Mouse (Mus musculus) heart, postnatal 14 days (tissue): ENCODE measurements at regions not wholly inside any gene's neighbourhood (a gene's known extent, or its start where the extent isn't known, plus 50 kb on each side); places are given as distances from the start of the nearest gene placed in this dataset.

Experiments
- DNase-seq, 2 experiments: peaks; one replicate each; pipeline ENCODE4 v3.0.0; 2021 to 2022
- intact Hi-C: fragments of 180-260 bp; cut with DNase I; formaldehyde crosslinking; loops from one replicate; pipeline ENCODE4 v1.15.1; 2025

DNA sequence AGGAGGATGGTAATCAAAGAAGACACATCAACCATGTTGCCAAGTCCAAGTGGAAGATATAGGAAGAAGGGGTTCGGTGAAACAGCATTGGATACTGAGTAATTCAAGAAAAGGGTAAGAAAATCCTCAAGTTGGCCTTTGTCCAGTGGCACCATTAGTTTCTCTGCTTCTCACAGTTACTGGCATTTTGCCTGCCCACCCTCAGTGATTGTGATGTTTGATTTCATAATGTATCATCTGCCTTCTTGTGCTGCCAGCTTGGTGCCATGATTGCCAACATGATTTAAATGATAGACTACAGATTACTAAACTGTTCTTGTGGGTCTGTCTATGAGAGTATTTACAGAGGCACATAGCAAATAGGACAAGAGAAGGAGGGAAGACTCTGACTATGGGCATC, 399.3 kb upstream of the Gm11114 start:
- no peak for DNase-seq

DNA sequence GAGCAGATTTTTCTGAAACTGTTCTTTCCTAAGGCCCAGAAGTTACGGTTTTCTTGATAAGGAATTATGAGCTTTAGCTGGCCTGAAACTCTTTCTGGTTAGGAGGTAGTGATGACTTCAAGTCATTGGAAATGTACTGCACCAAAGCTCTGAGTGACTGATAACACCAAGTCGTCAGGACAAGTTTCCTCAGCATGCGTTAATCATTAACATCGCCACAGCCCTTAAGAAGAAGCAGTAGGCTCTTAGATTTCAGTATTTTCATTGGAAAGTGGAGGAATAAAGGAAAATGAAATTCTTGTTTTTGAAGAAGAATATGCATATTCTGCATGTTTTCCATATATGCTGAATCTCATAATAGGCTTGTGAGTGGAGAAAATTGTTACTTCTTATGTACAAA, 390.3 kb upstream of the Gm11114 start:
- intact Hi-C loops: no loop called here

More for the DNA sequence above, 399.3 kb upstream of the Gm11114 start:
- intact Hi-C loops: no loop called here

GRCm38 (mm10) chr9:84923966-84924365, 388.6 kb upstream of the Gm11114 start:
- DNase-seq: no peak
- intact Hi-C loops: no loop called here

More for the DNA sequence above, 390.3 kb upstream of the Gm11114 start:
- DNase-seq: no peak

GRCm38 (mm10) chr9:84936291-84937055, 376.1 kb upstream of the Gm11114 start:
- no peak for DNase-seq

GRCm38 (mm10) chr9:84966558-84967154, 345.9 kb upstream of the Gm11114 start:
- intact Hi-C loops: no loop called here
- DNase-seq: peak; percentile 1 to 6

More at GRCm38 (mm10) chr9:84936291-84937055, 376.1 kb upstream of the Gm11114 start:
- intact Hi-C loops: no loop called here

DNA sequence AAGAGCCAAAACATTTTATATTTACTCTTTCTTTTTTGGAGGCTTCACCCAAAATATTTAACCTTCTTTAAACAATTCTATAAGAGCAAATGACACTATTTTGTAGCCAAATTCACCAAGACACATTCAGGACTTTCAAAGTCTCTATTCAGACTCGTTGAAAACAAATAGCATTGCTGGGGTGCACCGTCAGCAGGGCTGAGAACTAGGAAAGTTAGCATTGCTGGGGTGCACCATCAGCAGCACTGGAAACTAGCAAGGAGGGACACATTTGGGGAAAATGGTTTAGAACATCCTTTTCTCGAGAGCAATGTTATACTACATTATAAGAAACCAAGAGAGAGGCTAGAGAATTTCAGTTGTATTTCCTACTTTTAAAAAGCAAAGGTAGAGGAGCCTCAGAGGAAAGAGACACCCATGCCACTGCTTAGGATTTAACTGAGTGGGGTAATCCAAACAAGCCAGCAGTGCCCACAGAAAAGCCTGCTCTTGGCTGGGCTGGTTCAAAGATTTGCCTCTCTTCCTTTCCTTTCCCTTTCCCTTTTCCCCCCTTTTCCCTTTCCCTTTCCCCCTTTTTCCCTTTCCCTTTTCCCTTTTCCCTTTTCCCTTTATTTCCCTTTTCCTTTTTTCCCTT, 342.5 kb upstream of the Gm11114 start:
- intact Hi-C loops: no loop called here

GRCm38 (mm10) chr9:84977470-84977869, 335.1 kb upstream of the Gm11114 start:
- no peak for DNase-seq
- intact Hi-C loops: no loop called here

More for the DNA sequence above, 342.5 kb upstream of the Gm11114 start:
- DNase-seq: no peak

- DNase-seq: no peak
- intact Hi-C loops: no loop called here
Measured at GRCm38 (mm10) chr9:85003414-85003813, 309.2 kb upstream of the Gm11114 start.

GRCm38 (mm10) chr9:85011361-85011760, 301.2 kb upstream of the Gm11114 start:
- DNase-seq: no peak

DNA sequence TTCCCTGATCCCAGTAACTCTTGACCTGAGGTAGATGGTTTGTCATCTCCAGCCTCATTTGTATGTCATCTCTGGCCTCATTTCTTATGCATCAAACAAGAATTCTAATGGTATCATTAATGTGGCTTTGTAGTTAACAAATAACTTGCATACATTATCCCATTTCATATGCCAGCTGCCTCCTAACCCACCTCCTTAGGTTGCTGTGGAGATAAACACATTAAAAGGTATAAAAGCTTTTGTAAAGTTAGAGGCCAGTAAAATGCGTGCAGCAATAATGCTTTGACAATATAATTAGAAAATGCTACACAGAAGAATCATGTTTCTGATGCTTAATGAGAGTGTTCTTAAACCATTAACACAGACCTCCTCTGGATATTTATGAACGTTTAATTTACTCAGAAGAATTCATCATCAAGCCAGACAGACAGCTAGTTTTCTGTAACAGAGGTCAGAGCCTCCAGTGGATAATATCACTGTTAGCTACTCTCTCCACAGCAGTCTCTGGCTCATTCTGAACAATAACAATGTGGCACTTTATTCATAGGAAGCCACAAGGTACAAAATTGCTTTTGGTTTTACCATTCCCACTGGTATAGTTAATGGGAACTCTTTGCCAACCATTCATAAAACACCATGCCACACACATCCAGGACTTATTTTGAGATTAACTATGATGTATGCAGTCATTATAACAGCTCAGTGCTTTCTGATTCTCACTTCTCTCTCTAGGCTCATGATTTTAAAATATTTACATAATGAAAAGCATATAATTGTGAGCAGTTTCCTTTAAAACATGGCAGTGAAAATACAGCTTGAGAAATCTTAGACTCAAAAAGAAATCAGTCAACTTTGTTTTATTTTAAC, 264.2 kb upstream of the Gm11114 start:
- no peak for DNase-seq
- intact Hi-C loops: no loop called here

More at GRCm38 (mm10) chr9:85011361-85011760, 301.2 kb upstream of the Gm11114 start:
- intact Hi-C loops: no loop called here

GRCm38 (mm10) chr9:85052526-85052925, 260.0 kb upstream of the Gm11114 start:
- peak in 1 of 2 experiments; percentile 4 for DNase-seq
- intact Hi-C loops: no loop called here

- intact Hi-C loops: no loop called here
- DNase-seq: no peak
Measured at GRCm38 (mm10) chr9:85079975-85080374, 232.6 kb upstream of the Gm11114 start.

DNA sequence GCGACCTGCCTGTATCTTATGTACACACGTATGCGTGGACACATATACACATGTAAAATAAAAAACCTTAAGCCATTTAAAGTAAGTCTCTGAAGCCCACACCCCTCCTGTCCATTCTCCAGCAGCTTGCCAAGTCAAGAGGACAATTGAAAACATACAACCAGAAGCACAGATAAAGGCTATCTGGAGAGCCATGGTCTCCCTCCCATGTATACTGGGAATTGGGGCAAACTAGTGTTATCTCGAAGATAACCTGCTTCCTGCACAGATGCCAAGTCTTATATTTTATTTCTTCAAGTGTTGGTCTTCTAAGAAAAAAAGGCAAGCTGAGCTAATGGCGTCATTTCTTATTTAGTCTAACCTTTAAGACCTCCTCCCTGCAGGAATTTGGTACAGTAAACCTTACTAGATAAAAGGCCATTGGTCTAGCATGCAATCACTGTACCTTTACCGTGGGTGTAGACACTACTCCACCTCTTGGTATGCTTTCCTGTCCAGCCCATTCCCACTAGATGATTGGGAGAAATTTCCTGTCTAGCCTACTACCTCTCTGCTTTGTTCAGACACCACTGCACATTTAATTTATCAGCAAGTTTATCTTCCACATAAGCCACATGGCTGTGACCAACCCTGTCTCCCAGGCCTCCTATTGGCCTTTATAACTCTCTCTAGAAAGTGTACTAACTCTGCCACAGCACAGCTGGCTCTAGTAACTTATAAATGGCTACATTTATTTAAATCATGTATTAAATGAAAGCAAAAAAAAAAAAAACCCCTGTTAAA, 223.8 kb upstream of the Gm11114 start:
- DNase-seq: no peak

DNA sequence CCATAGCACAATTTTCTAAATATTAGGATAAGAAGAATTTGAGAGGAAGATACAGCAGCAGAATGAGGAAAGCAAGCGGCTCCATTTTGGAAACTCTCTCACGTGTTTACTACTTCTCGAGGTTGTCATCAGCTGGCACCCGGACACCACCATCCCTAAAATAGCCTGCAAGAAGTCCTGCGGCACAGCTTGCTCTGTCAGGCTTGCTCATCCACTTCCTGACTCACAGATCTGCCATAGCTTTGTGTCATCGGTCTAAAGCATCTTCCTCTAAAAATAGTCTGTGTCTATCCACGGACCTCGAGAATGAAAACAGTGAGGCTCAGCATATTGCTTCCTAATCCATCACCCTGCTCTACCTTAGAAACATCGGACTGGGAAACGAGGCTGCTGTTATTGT, 222.3 kb upstream of the Gm11114 start:
- intact Hi-C loops: no loop called here
- peak; percentile 10 to 35 for DNase-seq

More for the DNA sequence above, 223.8 kb upstream of the Gm11114 start:
- intact Hi-C loops: no loop called here

GRCm38 (mm10) chr9:85095234-85095633, 217.3 kb upstream of the Gm11114 start:
- intact Hi-C loops: no loop called here
- no peak for DNase-seq

DNA sequence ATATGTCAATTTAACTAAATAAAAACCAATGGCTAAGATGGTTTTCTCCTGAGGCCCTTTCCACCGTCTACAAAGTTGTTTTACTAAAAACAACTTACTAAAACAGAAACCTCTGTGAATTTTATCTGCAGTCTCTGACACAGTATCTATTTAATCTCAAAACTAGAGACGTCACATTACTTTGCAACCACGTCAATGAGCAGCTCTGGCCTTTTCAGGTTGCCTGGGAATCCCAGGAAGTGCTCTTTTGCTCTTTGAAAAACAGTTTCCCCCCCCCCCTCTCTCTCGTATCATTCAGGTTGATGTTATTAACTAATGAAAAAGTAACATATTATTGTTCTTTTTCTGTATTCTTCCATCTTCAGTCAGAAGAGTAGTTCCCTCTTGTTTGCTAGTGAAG, 216.1 kb upstream of the Gm11114 start:
- no peak for DNase-seq
- intact Hi-C loops: no loop called here

DNA sequence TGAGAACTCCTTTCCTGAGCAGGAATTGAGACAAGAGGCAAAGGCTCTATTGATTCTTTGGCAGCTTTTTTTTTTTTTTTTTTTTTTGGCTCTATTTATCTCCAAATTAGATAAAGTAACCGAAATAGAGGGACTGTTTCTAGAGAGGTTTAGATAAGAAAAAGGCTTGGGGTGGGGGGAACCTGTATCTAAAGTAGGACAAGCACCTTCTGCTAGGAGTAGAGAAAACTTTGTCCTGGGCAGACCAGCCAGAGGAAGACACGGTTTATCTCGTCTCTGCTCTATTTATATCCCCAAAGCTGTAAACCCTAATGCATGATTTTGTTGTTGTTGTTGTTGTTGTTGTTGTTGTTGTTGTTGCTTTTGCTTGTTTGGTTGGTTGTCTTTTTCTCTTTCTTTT, 199.6 kb upstream of the Gm11114 start:
- intact Hi-C loops: no loop called here
- DNase-seq: no peak

- DNase-seq: peak in 1 of 2 experiments; percentile 4
- intact Hi-C loops: no loop called here
Measured at GRCm38 (mm10) chr9:85114234-85114633, 198.3 kb upstream of the Gm11114 start.

- intact Hi-C loops: loop anchor here (10.0 kb wide), 1 partner anchor 205 kb away; the partner anchor contains the start of gene Tent5a
- no peak for DNase-seq
Measured at GRCm38 (mm10) chr9:85120061-85120460, 192.5 kb upstream of the Gm11114 start.

- intact Hi-C loops: loop anchor here (10.0 kb wide), 1 partner anchor 204 kb away; the partner anchor contains the start of gene Tent5a
- DNase-seq: no peak
Measured at GRCm38 (mm10) chr9:85121059-85121458, 191.5 kb upstream of the Gm11114 start.
